Mouse (Mus musculus): ENCODE measurements around the gene Gm20388.

DNA sequence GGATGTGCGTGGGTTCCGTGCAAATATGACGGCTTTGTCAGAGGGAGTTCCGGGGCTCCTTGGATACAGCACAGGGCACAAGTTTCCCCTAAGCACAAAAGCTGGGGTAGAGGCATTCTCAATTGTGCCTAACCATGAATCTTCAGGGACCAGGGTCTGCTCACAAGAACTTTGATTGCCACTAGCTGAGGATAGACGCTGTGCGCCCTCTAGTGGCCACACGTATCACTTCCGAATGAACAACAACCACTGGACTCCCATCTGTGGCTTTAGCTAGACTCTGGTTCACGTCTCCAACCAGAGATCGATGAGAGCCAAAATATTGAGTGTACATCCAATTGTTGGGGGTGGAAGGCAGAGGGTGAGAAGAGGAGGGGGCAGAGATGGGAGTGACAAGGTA is 2015.0 kb downstream of the Gm20388 start:
- TF ChIP-seq CTCF (IDR thresholded peaks at IDR 0.05; ENCODE audit: borderline replicate concordance, insufficient read depth, low read depth, low read length) (peak; percentile 87), POLR2A (IDR thresholded peaks at IDR 0.05; ENCODE audit: borderline replicate concordance, insufficient read depth, low read length) (no peak)
